Mouse (Mus musculus): ENCODE results near the gene Cop1. TPM values are rescaled to one million over a fixed set of nuclear protein-coding genes. Genes with fewer than 3 reads are reported as not detected.
"Not testable (repeated sequence)": the region's sequence is repeated elsewhere in the genome, so short reads cannot be mapped to it uniquely, and the experiment has no call there.

Cop1 gene
- polyA plus RNA-seq, 1 experiment: 63.5 TPM

- TF ChIP-seq POLR2A (IDR thresholded peaks at IDR 0.05; ENCODE audit: borderline replicate concordance, control insufficient read depth, low read depth, low read length): no peak
- no peak for TF ChIP-seq CTCF (IDR thresholded peaks at IDR 0.05; ENCODE audit: control insufficient read depth, insufficient read depth, low read length)
- Histone ChIP-seq H3K4me3 (replicated peaks; ENCODE audit: control insufficient read depth, low read depth, low read length) (no peak overlapping the region), H3K4me1 (ENCODE audit: control insufficient read depth, insufficient read depth, low read length) (no peaks in the 10 kb centered on the region; the same call in 1 of the 2 replicates), H3K27ac (ENCODE audit: control insufficient read depth, insufficient read depth, low read depth, low read length, poor library complexity) (no peak overlapping the region)
- 23% methylated on average over 8 of the region's 8 CpGs for whole genome bisulfite sequencing
These were observed 6.9 kb upstream of the Cop1 start for GRCm38 (mm10) chr1:159225064-159225824.

DNA sequence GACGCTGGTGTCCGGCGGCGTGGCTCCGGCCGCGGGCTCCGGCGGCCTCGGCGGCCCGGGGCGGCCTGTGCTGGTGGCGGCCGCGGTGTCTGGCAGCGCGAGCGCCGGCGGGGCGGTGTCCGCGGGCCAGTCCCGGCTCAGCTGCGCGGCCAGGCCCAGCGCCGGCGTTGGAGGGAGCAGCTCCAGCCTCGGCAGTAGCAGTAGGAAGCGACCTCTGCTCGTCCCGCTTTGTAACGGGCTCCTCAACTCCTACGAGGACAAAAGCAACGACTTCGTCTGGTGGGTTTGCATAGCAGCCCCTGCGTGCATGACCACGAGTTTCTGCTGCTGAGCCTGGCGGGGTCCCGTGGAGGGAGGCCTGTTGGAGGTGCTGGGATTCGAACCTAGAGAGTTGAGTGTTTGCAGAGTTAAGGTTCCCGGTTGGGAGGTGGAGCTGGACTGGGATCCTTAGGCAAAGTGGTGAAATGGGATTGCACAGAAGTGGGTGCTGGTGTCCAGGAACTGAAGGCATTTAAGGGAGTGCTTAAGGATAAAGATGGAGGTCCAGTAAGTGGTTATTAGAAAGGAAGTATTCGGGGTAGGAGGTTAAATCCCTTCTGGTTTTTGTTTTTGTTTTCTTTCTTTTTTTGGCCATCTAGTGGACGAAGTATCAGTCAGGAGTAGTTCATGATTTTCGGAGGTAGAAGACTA, 597 bp downstream of the Cop1 start:
- WGBS: 7% methylated on average over 31 of the region's 47 CpGs
- not testable (repeated sequence) for H3K4me1 ChIP-seq (ENCODE audit: control insufficient read depth, insufficient read depth, low read length)
- Histone ChIP-seq H3K4me3 (replicated peaks; ENCODE audit: control insufficient read depth, low read depth, low read length) (peak overlapping the region; percentile 84), H3K27ac (ENCODE audit: control insufficient read depth, insufficient read depth, low read depth, low read length, poor library complexity) (peak overlapping the region; percentile 91)

- TF ChIP-seq POLR2A (IDR thresholded peaks at IDR 0.05; ENCODE audit: borderline replicate concordance, control insufficient read depth, low read depth, low read length): no peak
- TF ChIP-seq CTCF (IDR thresholded peaks at IDR 0.05; ENCODE audit: control insufficient read depth, insufficient read depth, low read length): no peak
- no peak overlapping the region for H3K27ac ChIP-seq (ENCODE audit: control insufficient read depth, insufficient read depth, low read depth, low read length, poor library complexity)
- H3K4me3 ChIP-seq (replicated peaks; ENCODE audit: control insufficient read depth, low read depth, low read length): peak overlapping the region; percentile 84
- 9% methylated on average over 5 of the region's 5 CpGs for WGBS
- H3K4me1 ChIP-seq (ENCODE audit: control insufficient read depth, insufficient read depth, low read length): peaks cover 2% of the 10 kb centered on the region
These were observed 1.3 kb downstream of the Cop1 start for GRCm38 (mm10) chr1:159233426-159233825.

DNA sequence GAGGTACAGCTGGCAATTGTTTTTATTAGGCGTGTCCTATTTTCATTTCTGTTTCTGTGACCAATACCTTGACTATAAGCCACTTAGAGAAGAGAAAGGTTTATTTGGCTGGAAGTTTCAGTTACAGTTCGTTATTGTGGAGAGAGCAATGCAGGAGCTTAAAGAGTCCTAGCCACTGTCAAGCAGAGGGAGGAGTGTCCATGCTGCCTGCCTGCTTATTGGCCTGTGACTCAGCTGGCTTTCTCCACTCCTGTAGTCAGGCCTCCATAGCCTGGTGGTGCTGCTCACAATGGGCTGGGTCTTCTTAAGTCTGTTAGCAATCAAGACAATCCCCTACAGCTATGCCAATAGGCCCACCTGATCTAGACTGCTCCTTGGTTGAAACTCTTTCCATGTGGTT, 2.4 kb downstream of the Cop1 start:
- H3K4me1 ChIP-seq (ENCODE audit: control insufficient read depth, insufficient read depth, low read length): peaks cover 2% of the 10 kb centered on the region
- H3K27ac ChIP-seq (ENCODE audit: control insufficient read depth, insufficient read depth, low read depth, low read length, poor library complexity): peak overlapping the region; percentile 64
- TF ChIP-seq CTCF (IDR thresholded peaks at IDR 0.05; ENCODE audit: control insufficient read depth, insufficient read depth, low read length): no peak
- no peak for TF ChIP-seq POLR2A (IDR thresholded peaks at IDR 0.05; ENCODE audit: borderline replicate concordance, control insufficient read depth, low read depth, low read length)
- WGBS: 60% methylated on average over 2 of the region's 2 CpGs
- H3K4me3 ChIP-seq (replicated peaks; ENCODE audit: control insufficient read depth, low read depth, low read length): peak overlapping the region; percentile 21

- peaks cover 2% of the 10 kb centered on the region for H3K4me1 ChIP-seq (ENCODE audit: control insufficient read depth, insufficient read depth, low read length)
- 56% methylated on average over 2 of the region's 2 CpGs for WGBS
- H3K27ac ChIP-seq (ENCODE audit: control insufficient read depth, insufficient read depth, low read depth, low read length, poor library complexity): no peak overlapping the region
- H3K4me3 ChIP-seq (replicated peaks; ENCODE audit: control insufficient read depth, low read depth, low read length): no peak overlapping the region
- no peak for TF ChIP-seq POLR2A (IDR thresholded peaks at IDR 0.05; ENCODE audit: borderline replicate concordance, control insufficient read depth, low read depth, low read length)
- no peak for TF ChIP-seq CTCF (IDR thresholded peaks at IDR 0.05; ENCODE audit: control insufficient read depth, insufficient read depth, low read length)
These were observed 3.6 kb downstream of the Cop1 start for GRCm38 (mm10) chr1:159235674-159236073.

- WGBS: 66% methylated on average over 6 of the region's 6 CpGs
- Histone ChIP-seq H3K27ac (ENCODE audit: control insufficient read depth, insufficient read depth, low read depth, low read length, poor library complexity) (peak overlapping the region; percentile 0; the same call in 1 of the 2 replicates), H3K4me1 (ENCODE audit: control insufficient read depth, insufficient read depth, low read length) (peaks cover 2% of the 10 kb centered on the region), H3K4me3 (replicated peaks; ENCODE audit: control insufficient read depth, low read depth, low read length) (no peak overlapping the region)
- TF ChIP-seq POLR2A (IDR thresholded peaks at IDR 0.05; ENCODE audit: borderline replicate concordance, control insufficient read depth, low read depth, low read length) (no peak), CTCF (IDR thresholded peaks at IDR 0.05; ENCODE audit: control insufficient read depth, insufficient read depth, low read length) (no peak)
These were observed 6.0 kb downstream of the Cop1 start for GRCm38 (mm10) chr1:159238147-159238546.

DNA sequence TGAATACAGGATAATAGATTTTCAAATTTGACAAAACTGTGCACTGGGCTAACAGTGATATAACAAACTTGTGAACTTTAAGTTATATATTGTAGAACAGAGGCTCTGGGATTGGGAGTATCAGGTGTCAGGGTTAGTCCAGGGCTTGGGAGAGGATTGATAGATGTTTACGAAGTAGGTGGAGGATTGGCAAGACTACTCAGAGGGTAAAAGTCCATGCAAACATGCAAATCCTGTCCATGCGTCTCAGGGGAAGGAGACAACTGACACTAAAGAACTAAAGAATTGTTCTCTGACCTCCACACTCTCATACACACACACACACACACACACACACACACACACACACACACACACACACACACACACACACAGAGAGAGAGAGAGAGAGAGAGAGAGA, 18.2 kb downstream of the Cop1 start:
- peaks cover 1% of the 10 kb centered on the region; the same call in 1 of the 2 replicates for H3K4me1 ChIP-seq (ENCODE audit: control insufficient read depth, insufficient read depth, low read length)
- no peak overlapping the region for H3K4me3 ChIP-seq (replicated peaks; ENCODE audit: control insufficient read depth, low read depth, low read length)
- H3K27ac ChIP-seq (ENCODE audit: control insufficient read depth, insufficient read depth, low read depth, low read length, poor library complexity): no peak overlapping the region
- WGBS: 83% methylated on average over 2 of the region's 2 CpGs
- TF ChIP-seq CTCF (IDR thresholded peaks at IDR 0.05; ENCODE audit: control insufficient read depth, insufficient read depth, low read length): no peak
- no peak for TF ChIP-seq POLR2A (IDR thresholded peaks at IDR 0.05; ENCODE audit: borderline replicate concordance, control insufficient read depth, low read depth, low read length)

DNA sequence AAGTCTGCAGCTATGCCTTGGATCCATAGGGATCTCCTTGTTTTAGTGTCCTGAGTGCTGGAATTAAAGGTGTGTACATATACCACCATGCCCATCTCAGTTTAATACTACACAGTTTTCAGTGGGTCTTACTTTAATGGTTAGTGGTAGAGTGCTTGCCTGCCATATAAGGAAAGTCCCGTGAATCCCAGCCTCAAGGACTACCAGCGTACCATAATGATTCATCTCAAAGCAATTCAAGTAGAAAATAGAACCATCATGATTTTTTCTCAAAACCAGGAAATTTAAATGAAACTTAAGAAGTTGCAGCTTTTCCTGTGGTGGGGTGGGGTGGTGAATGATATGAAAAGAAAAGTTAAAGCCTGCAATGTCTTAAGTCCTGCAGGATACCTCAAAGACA, 21.0 kb downstream of the Cop1 start:
- Histone ChIP-seq H3K27ac (ENCODE audit: control insufficient read depth, insufficient read depth, low read depth, low read length, poor library complexity) (no peak overlapping the region), H3K4me3 (replicated peaks; ENCODE audit: control insufficient read depth, low read depth, low read length) (no peak overlapping the region), H3K4me1 (ENCODE audit: control insufficient read depth, insufficient read depth, low read length) (peaks cover 1% of the 10 kb centered on the region; the same call in 1 of the 2 replicates)
- WGBS: 92% methylated on average over 2 of the region's 2 CpGs
- TF ChIP-seq POLR2A (IDR thresholded peaks at IDR 0.05; ENCODE audit: borderline replicate concordance, control insufficient read depth, low read depth, low read length) (no peak), CTCF (IDR thresholded peaks at IDR 0.05; ENCODE audit: control insufficient read depth, insufficient read depth, low read length) (no peak)
